Mouse (Mus musculus) E14TG2a.4 (cell line): ENCODE results near the gene Acot12.

ENCODE experiments used
- CTCF ChIP-seq: conservative IDR thresholded peaks from 2 replicates; pipeline ENCODE4 v1.5.1; 2014; ENCODE audit warnings: low read length
- NANOG ChIP-seq: IDR thresholded peaks from 2 replicates; pipeline ENCODE4 v1.6.1; 2014; ENCODE audit warnings: borderline replicate concordance, low read length, mixed read lengths
- POU5F1 ChIP-seq: IDR thresholded peaks from 2 replicates; pipeline ENCODE4 v1.6.1; 2014; ENCODE audit warnings: low read length, borderline replicate concordance

DNA sequence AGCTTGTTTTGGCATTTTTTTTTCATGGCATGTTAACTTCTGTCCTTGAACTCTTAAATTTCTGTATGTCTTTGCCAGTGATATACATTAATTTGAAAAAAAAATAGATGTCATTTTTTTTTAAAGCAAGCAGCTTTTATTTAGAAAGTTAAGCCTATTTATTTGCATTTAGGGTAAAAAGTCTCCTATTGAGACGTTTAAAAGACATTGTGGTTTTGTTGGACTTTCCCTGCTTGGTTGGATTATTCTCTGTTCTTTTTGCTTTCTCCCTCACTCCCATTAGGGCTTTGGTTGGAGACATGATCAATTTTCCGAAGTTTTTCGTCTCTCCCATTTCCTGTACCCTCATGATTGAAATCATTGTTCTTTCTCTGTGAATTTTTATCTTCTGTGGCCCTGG lies 16.2 kb upstream of the Acot12 start:
- TF ChIP-seq CTCF (no peak), NANOG (no peak), POU5F1 (no peak)
